ENCODE assay signal across 47 mouse cellular contexts in genomic region chr3:97705508-97705907, GRCm38 (mm10). TPM values are rescaled to one million over a fixed set of nuclear protein-coding genes. Genes with fewer than 3 reads are reported as not detected.
"Had no signal": no experiment of that assay in that cellular context is flagged by ENCODE, and none has a peak within 500 bp of the region (broad histone marks: within the 10 kb centered on the region; RNA-seq: fewer than 3 reads in every experiment).

No protein-coding gene starts in this region.

- H3K4me1 ChIP-seq: limb, embryonic 10.5 days; limb, embryonic 12.5 days; limb, embryonic 13.5 days; limb, embryonic 15.5 days; liver, embryonic 12.5 days; liver, embryonic 13.5 days; liver, embryonic 15.5 days; lung, embryonic 15.5 days; midbrain, embryonic 10.5 days; midbrain, embryonic 12.5 days; midbrain, embryonic 13.5 days; midbrain, embryonic 15.5 days; neural tube, embryonic 12.5 days had no signal

- H3K27ac ChIP-seq: limb, embryonic 10.5 days; limb, embryonic 12.5 days; limb, embryonic 13.5 days; limb, embryonic 15.5 days; liver, embryonic 12.5 days; liver, embryonic 13.5 days; liver, embryonic 14.5 days; liver, embryonic 15.5 days; lung, embryonic 15.5 days; macrophage; midbrain, embryonic 10.5 days; midbrain, embryonic 12.5 days; midbrain, embryonic 13.5 days; midbrain, embryonic 15.5 days; neural tube, embryonic 12.5 days had no signal

- H3K9me3 ChIP-seq: limb, embryonic 10.5 days; limb, embryonic 12.5 days; limb, embryonic 13.5 days; limb, embryonic 15.5 days; liver, embryonic 12.5 days; liver, embryonic 13.5 days; liver, embryonic 15.5 days; lung, embryonic 15.5 days; megakaryocyte, embryonic 14.5 days; midbrain, embryonic 10.5 days; midbrain, embryonic 12.5 days; midbrain, embryonic 13.5 days; midbrain, embryonic 15.5 days; neural tube, embryonic 12.5 days had no signal

- DNase-seq: left cerebral cortex, postnatal 4 days; liver; liver, embryonic 13.5 days; liver, postnatal 0 days; lung, adult 18-20 months; lung, adult 2 months; lung, embryonic 14.5 days; lung, postnatal 10 days; lung, postnatal 14 days; lung, postnatal 36 days; lung, postnatal 4 days; midbrain, embryonic 14.5 days had no signal

- H3K27me3 ChIP-seq: limb, embryonic 12.5 days; limb, embryonic 13.5 days; limb, embryonic 15.5 days; liver, embryonic 12.5 days; liver, embryonic 13.5 days; liver, embryonic 15.5 days; lung, embryonic 15.5 days; midbrain, embryonic 12.5 days; midbrain, embryonic 13.5 days; midbrain, embryonic 15.5 days; neural tube, embryonic 12.5 days had no signal

- ATAC-seq: liver, embryonic 12.5 days; liver, postnatal 0 days; lung, postnatal 0 days; midbrain, embryonic 13.5 days; midbrain, embryonic 15.5 days; midbrain, embryonic 16.5 days had no signal

- H3K4me3 ChIP-seq: limb, embryonic 10.5 days; limb, embryonic 12.5 days; limb, embryonic 13.5 days; limb, embryonic 15.5 days; liver, embryonic 12.5 days; liver, embryonic 13.5 days; liver, embryonic 15.5 days; lung, embryonic 15.5 days; megakaryocyte, embryonic 14.5 days; midbrain, embryonic 10.5 days; midbrain, embryonic 12.5 days; midbrain, embryonic 13.5 days; midbrain, embryonic 15.5 days; myocyte; neural tube, embryonic 12.5 days had no signal

- H3K36me3 ChIP-seq: limb, embryonic 10.5 days; limb, embryonic 12.5 days; limb, embryonic 13.5 days; liver, embryonic 12.5 days; liver, embryonic 13.5 days; liver, embryonic 15.5 days; lung, embryonic 15.5 days; midbrain, embryonic 10.5 days; midbrain, embryonic 12.5 days; neural tube, embryonic 12.5 days had no signal

- H3K9ac ChIP-seq: limb, embryonic 12.5 days; limb, embryonic 13.5 days; limb, embryonic 15.5 days; liver, embryonic 12.5 days; liver, embryonic 13.5 days; liver, embryonic 14.5 days; liver, embryonic 15.5 days; liver, postnatal 0 days; lung, embryonic 14.5 days; lung, embryonic 15.5 days; midbrain, embryonic 12.5 days; midbrain, embryonic 13.5 days; midbrain, embryonic 15.5 days; neural tube, embryonic 12.5 days had no signal

RNA-seq across cellular contexts. Expression of gene Gm17651, which starts 31.0 kb away (rescaled TPM):
- total RNA-seq: left cerebral cortex, postnatal 10 days; left cerebral cortex, postnatal 14 days; left cerebral cortex, postnatal 25 days; left cerebral cortex, postnatal 36 days; left cerebral cortex, postnatal 4 days; liver, adult 2 months; megakaryocyte progenitor cell, adult 5-6 weeks; megakaryocyte, adult 5-6 weeks; megakaryocyte-erythroid progenitor cell, adult 5-6 weeks; midbrain, postnatal 0 days; monocyte, adult 5-6 weeks had no signal
- polyA plus RNA-seq: limb, embryonic 10.5 days; limb, embryonic 11.5 days; limb, embryonic 12.5 days; limb, embryonic 13.5 days; limb, embryonic 14.5 days; limb, embryonic 15.5 days; liver, adult 2 months; liver, embryonic 11.5 days; liver, embryonic 12.5 days; liver, embryonic 13.5 days; liver, embryonic 14.5 days; liver, embryonic 15.5 days; liver, embryonic 16.5 days; liver, postnatal 0 days; lung, adult 2 months; lung, embryonic 14.5 days; lung, embryonic 15.5 days; lung, embryonic 16.5 days; lung, postnatal 0 days; macrophage; midbrain, embryonic 10.5 days; midbrain, embryonic 11.5 days; midbrain, embryonic 12.5 days; midbrain, embryonic 13.5 days; midbrain, embryonic 14.5 days; midbrain, embryonic 15.5 days; midbrain, embryonic 16.5 days; midbrain, postnatal 0 days; myocyte; neural tube, embryonic 11.5 days; neural tube, embryonic 12.5 days had no signal
